Mouse (Mus musculus) kidney, adult 2 months (tissue): ENCODE data around the gene Slc25a38. TPM values are rescaled to one million over a fixed set of nuclear protein-coding genes. Genes with fewer than 3 reads are reported as not detected.
A peak's percentile ranks its signal among the peaks of the same experiment; 100 is the strongest.

Experiments used
- DNase-seq: peaks from one replicate; pipeline ENCODE4 v3.0.0; 2021
- H3K27ac ChIP-seq: fragments of 200-500 bp; 2 replicates; pipeline ENCODE4 v1.5.1; 2012; ENCODE audit warnings: low read depth, low read length, control low read depth, inconsistent platforms; ENCODE audit not compliant: insufficient read depth
- H3K27me3 ChIP-seq: fragments of 200-500 bp; replicated peaks from 2 replicates; pipeline ENCODE4 v1.6.1; 2012; ENCODE audit warnings: mild to moderate bottlenecking, moderate library complexity, low read length, inconsistent platforms; ENCODE audit not compliant: control insufficient read depth, insufficient read depth
- H3K36me3 ChIP-seq: fragments of 200-500 bp; 2 replicates; pipeline ENCODE4 v1.6.1; 2012; ENCODE audit warnings: mild to moderate bottlenecking, moderate library complexity, low read length, inconsistent platforms; ENCODE audit not compliant: control insufficient read depth, insufficient read depth
- H3K4me1 ChIP-seq: fragments of 200-500 bp; 2 replicates; pipeline ENCODE4 v1.6.1; 2011; ENCODE audit warnings: low read length; ENCODE audit not compliant: control insufficient read depth, insufficient read depth
- H3K4me3 ChIP-seq: fragments of 200-500 bp; 2 replicates; pipeline ENCODE4 v1.5.1; 2011; ENCODE audit warnings: mild to moderate bottlenecking, low read depth, low read length, control low read depth; ENCODE audit not compliant: insufficient read depth
- CTCF ChIP-seq: fragments of 200-500 bp; conservative IDR thresholded peaks from 2 replicates; pipeline ENCODE4 v1.5.1; 2011; ENCODE audit warnings: low read depth, mild to moderate bottlenecking, control low read depth, low read length, moderate library complexity, mixed read lengths; ENCODE audit not compliant: insufficient read depth, insufficient read length
- POLR2A ChIP-seq: fragments of 200-500 bp; IDR thresholded peaks from one replicate; pipeline ENCODE4 v1.6.1; 2011; ENCODE audit warnings: low read depth, low read length, control low read depth
- WGBS: fragments of 180-500 bp; shearing (Covaris S2); methylation state at CpG from one replicate; pipeline ENCODE4 v1.1.7; 2018; 5-methylcytosine and 5-hydroxymethylcytosine counted together
- polyA plus RNA-seq: library from polyadenylated mRNA; depleted of rRNA; stranded (reverse); fragments of >200 nt; gene quantifications from 2 replicates; pipeline ENCODE4 v1.2.3, GENCODE M21; 2012; rRNA removed

Gene Slc25a38
- 49.6 and 52.0 TPM in 2 replicates for polyA plus RNA-seq

DNA sequence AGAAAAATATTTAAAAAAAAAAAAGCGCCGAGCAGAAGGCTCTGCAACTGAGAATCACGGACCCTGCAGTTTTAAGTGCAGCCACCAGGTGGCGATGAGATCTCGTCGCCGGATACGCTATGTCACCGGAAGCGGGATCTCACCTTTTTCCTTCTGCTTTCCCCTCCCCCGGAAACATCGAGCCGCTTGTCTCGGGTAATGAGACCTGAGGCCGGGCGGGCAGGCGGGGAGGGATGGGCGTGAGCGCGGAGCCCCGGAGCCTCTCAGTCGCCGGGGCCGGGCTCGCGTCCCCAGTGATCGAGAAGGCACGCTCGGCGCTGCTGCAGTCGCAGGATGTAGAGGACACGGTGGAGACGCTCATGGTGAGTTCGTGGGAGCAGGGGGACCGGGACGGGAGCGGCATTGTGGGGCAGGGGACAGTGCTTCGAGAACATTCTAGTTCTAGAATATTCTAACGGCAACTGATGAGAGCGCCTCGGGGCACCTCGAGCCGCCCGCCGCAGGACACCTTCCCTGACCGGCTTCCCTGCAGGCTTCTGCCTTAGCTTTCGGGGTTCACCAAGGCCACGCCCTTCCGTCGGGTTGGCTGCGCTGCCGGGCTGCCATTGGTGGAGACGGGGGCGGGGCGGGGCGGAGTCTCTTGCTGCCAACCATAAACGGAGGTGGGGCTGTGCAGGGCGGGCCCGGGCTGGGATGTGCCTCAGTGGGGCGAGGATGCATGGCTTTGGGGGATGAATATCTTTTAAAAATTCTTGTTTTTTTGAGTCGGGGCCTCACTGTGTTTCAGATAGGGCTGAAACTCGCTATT lies at the start of gene Slc25a38:
Gene Slc25a38, plus strand, starts transcription at position 164 of the 808 bp plus-strand sequence.
- DNase-seq, result peak; percentile 98
- Histone ChIP-seq H3K36me3 (no peaks in the 10 kb centered on the region), H3K4me1 (peaks cover 7% of the 10 kb centered on the region; the same call in 1 of the 2 replicates), H3K4me3 (peak within 1 kb of the TSS; percentile 97), H3K27ac (peak within 1 kb of the TSS; percentile 98), H3K27me3 (no peaks in the 10 kb centered on the region)
- TF ChIP-seq CTCF, result peak; percentile 83
- TF ChIP-seq POLR2A, result peak; percentile 30
- under 1% methylated on average over 62 of the region's 62 CpGs for WGBS

DNA sequence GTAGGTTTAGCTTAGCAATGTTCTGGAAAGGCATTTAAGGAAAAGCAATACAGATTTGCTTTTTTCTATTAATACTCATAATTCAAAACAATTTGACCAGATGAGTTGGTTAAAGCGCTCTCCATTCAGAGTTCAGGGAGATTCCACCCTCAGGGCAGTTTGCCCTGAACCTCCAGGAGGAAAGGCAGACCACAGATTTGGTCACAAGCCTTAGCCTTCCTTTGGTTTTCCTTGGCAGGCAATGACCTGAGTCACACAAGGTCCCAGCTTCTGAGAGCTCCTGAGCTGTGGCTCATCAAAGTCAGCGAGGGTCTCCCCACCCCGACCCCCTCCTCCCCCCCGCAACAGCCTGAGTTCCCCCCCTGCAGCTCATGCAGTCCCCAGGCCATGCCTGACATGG lies 45.9 kb upstream of the Slc25a38 start:
- TF ChIP-seq CTCF (no peak), POLR2A (no peak)
- no peak overlapping the region for H3K4me3 ChIP-seq
- WGBS, result 61% methylated on average over 4 of the region's 4 CpGs
- H3K27ac ChIP-seq, result no peak overlapping the region
- H3K36me3 ChIP-seq, result no peaks in the 10 kb centered on the region
- DNase-seq, result no peak
- no peaks in the 10 kb centered on the region for H3K4me1 ChIP-seq
- H3K27me3 ChIP-seq, result no peaks in the 10 kb centered on the region

DNA sequence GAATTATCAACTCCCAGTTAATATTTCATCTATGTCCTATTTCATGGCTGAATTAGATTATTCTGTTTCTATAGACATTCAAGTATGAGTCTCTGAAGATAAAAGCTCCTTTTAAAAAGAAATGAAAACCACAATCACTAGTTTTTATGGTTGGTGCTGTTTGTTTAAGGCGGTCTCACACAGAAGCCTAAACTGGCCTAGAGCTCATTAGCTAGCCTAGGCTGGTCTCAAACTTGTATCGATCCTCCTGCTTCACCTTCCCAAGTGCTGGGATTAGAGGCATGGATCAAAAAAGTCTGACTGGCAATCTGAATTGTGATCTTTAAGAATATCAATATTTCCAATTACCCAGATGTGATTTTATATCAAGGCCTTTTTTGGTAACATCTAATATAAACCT lies 42.6 kb upstream of the Slc25a38 start:
- H3K27ac ChIP-seq, result no peak overlapping the region
- no peak for DNase-seq
- H3K4me1 ChIP-seq, result no peaks in the 10 kb centered on the region
- no peak for TF ChIP-seq CTCF
- TF ChIP-seq POLR2A, result no peak
- H3K4me3 ChIP-seq, result no peak overlapping the region
- 78% methylated on average over 2 of the region's 2 CpGs for WGBS
- H3K27me3 ChIP-seq, result no peaks in the 10 kb centered on the region
- H3K36me3 ChIP-seq, result no peaks in the 10 kb centered on the region

DNA sequence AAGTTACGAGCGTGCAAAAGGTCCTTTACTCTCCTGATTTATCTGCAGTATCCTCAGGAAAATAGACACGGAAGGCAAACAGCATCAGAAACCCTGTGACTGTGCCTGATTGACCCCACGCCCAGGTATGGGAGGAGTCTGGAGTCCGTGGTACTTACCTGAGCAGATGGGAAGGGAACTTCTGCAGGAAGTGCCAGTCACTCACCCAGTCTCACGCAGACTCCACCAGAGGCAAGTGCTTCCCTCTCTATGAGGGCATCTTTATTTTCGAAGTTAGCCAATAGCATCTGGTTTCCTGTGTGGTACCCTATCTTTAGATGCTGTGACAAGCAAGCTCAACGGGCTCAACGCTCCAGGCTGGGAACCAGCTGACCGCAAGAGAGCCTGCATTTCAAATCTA lies 42.1 kb upstream of the Slc25a38 start:
- 56% methylated on average over 10 of the region's 10 CpGs for WGBS

DNA sequence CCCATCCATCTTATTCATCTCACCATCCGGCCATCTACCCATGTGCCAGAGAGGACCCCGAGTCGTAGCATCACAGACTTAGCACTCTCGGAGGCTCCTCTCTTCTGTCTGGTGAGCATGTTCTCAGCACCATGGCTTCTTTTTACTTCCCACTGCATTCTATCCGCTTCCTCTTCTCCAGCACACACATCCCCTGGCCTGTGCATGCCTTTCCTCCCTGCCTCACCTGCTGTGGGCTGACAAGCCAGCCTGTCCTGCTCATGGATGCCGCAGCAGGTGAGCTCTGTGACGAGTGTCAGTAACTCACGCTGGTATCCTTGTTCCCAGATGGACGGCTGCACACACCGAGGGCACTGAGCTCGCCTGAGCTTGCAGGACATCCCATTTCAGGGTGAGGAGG lies 40.4 kb upstream of the Slc25a38 start, which contains the start of gene Cx3cr1:
Gene Cx3cr1, minus strand, starts transcription at position 101 of the 400 bp plus-strand sequence.
- no peak within 1 kb of the TSS for H3K27ac ChIP-seq
- WGBS, result 84% methylated on average over 11 of the region's 11 CpGs
- H3K4me3 ChIP-seq, result no peak within 1 kb of the TSS
- DNase-seq, result no peak
- H3K36me3 ChIP-seq, result no peaks in the 10 kb centered on the region
- H3K4me1 ChIP-seq, result no peaks in the 10 kb centered on the region
- H3K27me3 ChIP-seq, result no peaks in the 10 kb centered on the region
- TF ChIP-seq CTCF (no peak), POLR2A (no peak)

More for the DNA sequence above, 42.1 kb upstream of the Slc25a38 start:
- Histone ChIP-seq H3K4me1 (no peaks in the 10 kb centered on the region), H3K27ac (no peak overlapping the region), H3K36me3 (no peaks in the 10 kb centered on the region), H3K4me3 (no peak overlapping the region), H3K27me3 (no peaks in the 10 kb centered on the region)
- TF ChIP-seq CTCF (no peak), POLR2A (no peak)
- peak; percentile 27 for DNase-seq

DNA sequence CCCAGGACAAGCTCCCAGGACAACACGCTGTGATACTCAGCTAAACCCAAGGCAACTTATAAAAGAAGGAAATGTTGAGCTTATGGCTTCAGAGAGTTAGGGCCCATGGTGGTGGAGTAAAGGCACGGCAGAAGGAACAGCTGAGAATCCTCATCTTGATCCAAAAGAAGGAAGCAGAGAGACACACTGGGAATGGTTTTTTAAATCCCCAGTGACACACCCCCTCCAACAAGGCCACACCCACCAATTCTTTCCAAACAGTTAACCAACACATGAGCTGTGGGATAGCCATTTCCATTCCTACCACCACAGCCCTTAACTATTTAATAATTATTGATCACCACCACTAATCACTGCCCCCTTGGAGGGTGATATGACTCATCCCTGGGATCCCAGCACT lies 38.9 kb upstream of the Slc25a38 start:
- DNase-seq, result no peak
- no peak overlapping the region for H3K4me3 ChIP-seq
- H3K27me3 ChIP-seq, result no peaks in the 10 kb centered on the region
- H3K36me3 ChIP-seq, result no peaks in the 10 kb centered on the region
- TF ChIP-seq POLR2A (no peak), CTCF (no peak)
- 66% methylated on average over 2 of the region's 2 CpGs for WGBS
- no peak overlapping the region for H3K27ac ChIP-seq
- H3K4me1 ChIP-seq, result no peaks in the 10 kb centered on the region

DNA sequence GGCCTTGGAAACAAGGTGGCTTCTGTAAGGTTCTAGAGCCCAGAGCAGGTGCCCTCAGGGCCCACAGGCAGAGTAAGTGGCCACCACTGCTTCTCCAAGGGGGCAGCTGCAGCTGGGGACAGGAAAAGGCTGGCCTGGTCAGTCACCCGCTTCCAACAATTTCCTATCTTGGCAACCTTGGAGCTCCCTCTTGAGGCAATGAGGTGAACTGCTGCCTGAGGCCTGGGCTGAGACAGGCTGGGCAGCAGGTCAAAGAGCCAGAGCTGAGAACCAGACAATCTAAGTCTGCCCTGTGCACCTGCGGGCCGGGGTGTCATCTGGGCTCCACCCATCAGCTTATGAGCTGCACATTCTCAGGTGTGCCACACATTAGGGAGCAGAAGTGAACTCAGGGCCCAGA lies 37.0 kb upstream of the Slc25a38 start:
- peak; percentile 82 for DNase-seq
- WGBS, result 10% methylated on average over 3 of the region's 3 CpGs
- H3K4me1 ChIP-seq, result no peaks in the 10 kb centered on the region
- no peaks in the 10 kb centered on the region for H3K27me3 ChIP-seq
- H3K4me3 ChIP-seq, result no peak overlapping the region
- TF ChIP-seq POLR2A (no peak), CTCF (peak; percentile 95)
- no peaks in the 10 kb centered on the region for H3K36me3 ChIP-seq
- no peak overlapping the region for H3K27ac ChIP-seq
